Mouse (Mus musculus) spleen, postnatal 10 days (tissue): ENCODE results near the gene Arl2bp.
A peak's percentile ranks its signal among the peaks of the same experiment; 100 is the strongest.

Experiments used
- DNase-seq, 2 experiments: peaks; one replicate each; pipeline ENCODE4 v3.0.0; 2021 to 2022; ENCODE audit warnings: low spot score in 2 of 2

Gene Arl2bp

GRCm38 (mm10) chr8:94695341-94695993, 29.1 kb downstream of the Arl2bp start:
- DNase-seq: no peak

- peak in 1 of 2 experiments; percentile 53 for DNase-seq
Measured at GRCm38 (mm10) chr8:94695994-94696384, 29.6 kb downstream of the Arl2bp start, which contains the start of gene Pllp. Gene Pllp (minus strand): TSS chr8:94696278.

GRCm38 (mm10) chr8:94696566-94696965, 30.2 kb downstream of the Arl2bp start:
- no peak for DNase-seq

GRCm38 (mm10) chr8:94697956-94698355, 31.6 kb downstream of the Arl2bp start:
- no peak for DNase-seq

- DNase-seq: no peak
Measured at GRCm38 (mm10) chr8:94699366-94699765, 33.0 kb downstream of the Arl2bp start.

- no peak for DNase-seq
Measured at GRCm38 (mm10) chr8:94700421-94700935, 34.1 kb downstream of the Arl2bp start.

- no peak for DNase-seq
Measured at GRCm38 (mm10) chr8:94702156-94702555, 35.8 kb downstream of the Arl2bp start.

GRCm38 (mm10) chr8:94702844-94703813, 36.7 kb downstream of the Arl2bp start:
- peak; percentile 72 to 85 for DNase-seq

- DNase-seq: peak; percentile 98 to 100
Measured at GRCm38 (mm10) chr8:94703972-94704668, 37.7 kb downstream of the Arl2bp start.

- DNase-seq: no peak
Measured at GRCm38 (mm10) chr8:94704669-94704984, 38.2 kb downstream of the Arl2bp start.

- no peak for DNase-seq
Measured at GRCm38 (mm10) chr8:94705581-94706245, 39.3 kb downstream of the Arl2bp start.

- DNase-seq: no peak
Measured at GRCm38 (mm10) chr8:94706732-94707395, 40.5 kb downstream of the Arl2bp start.

- DNase-seq: no peak
Measured at GRCm38 (mm10) chr8:94710336-94710735, 43.9 kb downstream of the Arl2bp start.

- no peak for DNase-seq
Measured at GRCm38 (mm10) chr8:94711160-94711718, 44.8 kb downstream of the Arl2bp start.

- DNase-seq: no peak
Measured at GRCm38 (mm10) chr8:94714556-94714955, 48.2 kb downstream of the Arl2bp start.

GRCm38 (mm10) chr8:94715871-94716270, 49.5 kb downstream of the Arl2bp start:
- DNase-seq: no peak

GRCm38 (mm10) chr8:94716841-94717240, 50.4 kb downstream of the Arl2bp start:
- no peak for DNase-seq
